Mouse (Mus musculus): Measurements from ENCODE around the gene Slc35f5. TPM values are rescaled to one million over a fixed set of nuclear protein-coding genes. Genes with fewer than 3 reads are reported as not detected.
A peak's percentile ranks its signal among the peaks of the same experiment; 100 is the strongest.

The Slc35f5 gene
- polyA plus RNA-seq, 1 experiment from 2014 or later = 38.7 TPM

GRCm38 (mm10) chr1:125607087-125607803 is 46.9 kb downstream of the Slc35f5 start:
- Histone ChIP-seq H3K36me3 (ENCODE audit: control insufficient read depth, insufficient read depth, low read length) (no peaks in the 10 kb centered on the region), H3K9ac (ENCODE audit: low read depth, low read length) (0 out of 2 replicates have a peak overlapping the region, but pooled peaks have one; percentile 23), H3K4me1 (ENCODE audit: control insufficient read depth, insufficient read depth, low read length) (peaks cover 4% of the 10 kb centered on the region; the same call in 1 of the 2 replicates), H3K4me3 (ENCODE audit: low read depth, low read length) (no peak overlapping the region), H3K27ac (ENCODE audit: low read length) (no peak overlapping the region), H3K9me3 (replicated peaks; ENCODE audit: control insufficient read depth, low read length, poor library complexity, severe bottlenecking) (no peaks in the 10 kb centered on the region), H3K27me3 (ENCODE audit: control insufficient read depth, insufficient read depth, low read depth, low read length) (no peaks in the 10 kb centered on the region), H3K4me2 (ENCODE audit: low read length) (peak overlapping the region; percentile 12; the same call in 1 of the 2 replicates)
- ATAC-seq = peak; percentile 92
- WGBS = 6% methylated on average over 10 of the region's 10 CpGs

- H3K4me1 ChIP-seq (ENCODE audit: control insufficient read depth, insufficient read depth, low read length) = no peaks in the 10 kb centered on the region
These were observed 64.1 kb downstream of the Slc35f5 start for GRCm38 (mm10) chr1:125624376-125625076.

GRCm38 (mm10) chr1:125639501-125640253 is 79.3 kb downstream of the Slc35f5 start:
- WGBS = 34% methylated on average over 8 of the region's 8 CpGs
- Histone ChIP-seq H3K4me3 (ENCODE audit: low read depth, low read length) (no peak overlapping the region), H3K27ac (ENCODE audit: low read length) (no peak overlapping the region), H3K4me2 (ENCODE audit: low read length) (no peak overlapping the region), H3K9ac (ENCODE audit: low read depth, low read length) (no peak overlapping the region), H3K4me1 (ENCODE audit: control insufficient read depth, insufficient read depth, low read length) (peaks cover 3% of the 10 kb centered on the region; the same call in 1 of the 2 replicates), H3K27me3 (ENCODE audit: control insufficient read depth, insufficient read depth, low read depth, low read length) (no peaks in the 10 kb centered on the region), H3K9me3 (replicated peaks; ENCODE audit: control insufficient read depth, low read length, poor library complexity, severe bottlenecking) (no peaks in the 10 kb centered on the region), H3K36me3 (ENCODE audit: control insufficient read depth, insufficient read depth, low read length) (no peaks in the 10 kb centered on the region)
- no peak for ATAC-seq

More at GRCm38 (mm10) chr1:125624376-125625076, 64.1 kb downstream of the Slc35f5 start:
- Histone ChIP-seq H3K9me3 (replicated peaks; ENCODE audit: control insufficient read depth, low read length, poor library complexity, severe bottlenecking) (no peaks in the 10 kb centered on the region), H3K27ac (ENCODE audit: low read length) (no peak overlapping the region), H3K36me3 (ENCODE audit: control insufficient read depth, insufficient read depth, low read length) (no peaks in the 10 kb centered on the region), H3K27me3 (ENCODE audit: control insufficient read depth, insufficient read depth, low read depth, low read length) (no peaks in the 10 kb centered on the region), H3K9ac (ENCODE audit: low read depth, low read length) (no peak overlapping the region), H3K4me2 (ENCODE audit: low read length) (no peak overlapping the region), H3K4me3 (ENCODE audit: low read depth, low read length) (no peak overlapping the region)
- WGBS = 65% methylated on average over 4 of the region's 4 CpGs
- ATAC-seq = no peak

GRCm38 (mm10) chr1:125643643-125644042 is 83.2 kb downstream of the Slc35f5 start:
- Histone ChIP-seq H3K36me3 (ENCODE audit: control insufficient read depth, insufficient read depth, low read length) (no peaks in the 10 kb centered on the region), H3K4me1 (ENCODE audit: control insufficient read depth, insufficient read depth, low read length) (peaks cover 3% of the 10 kb centered on the region; the same call in 1 of the 2 replicates), H3K9ac (ENCODE audit: low read depth, low read length) (no peak overlapping the region), H3K27me3 (ENCODE audit: control insufficient read depth, insufficient read depth, low read depth, low read length) (no peaks in the 10 kb centered on the region), H3K27ac (ENCODE audit: low read length) (no peak overlapping the region), H3K4me3 (ENCODE audit: low read depth, low read length) (no peak overlapping the region), H3K4me2 (ENCODE audit: low read length) (no peak overlapping the region), H3K9me3 (replicated peaks; ENCODE audit: control insufficient read depth, low read length, poor library complexity, severe bottlenecking) (no peaks in the 10 kb centered on the region)
- WGBS = 56% methylated on average over 1 of the region's 1 CpGs
- ATAC-seq = no peak

Other genes starting within 250 kb of the Slc35f5 start
- 217 and 238 TPM in 2 replicates for gene Actr3, start 124.9 kb upstream of the Slc35f5 start, polyA plus RNA-seq (2015; fragmentation: Nextera tagmentation; extraction: Ambion mirVana)
- gene Gpr39, start 116.4 kb downstream of the Slc35f5 start, polyA plus RNA-seq (2015; fragmentation: Nextera tagmentation; extraction: Ambion mirVana) = 0.09 and 0.41 TPM in 2 replicates